8 mouse cellular contexts compared by ENCODE assay signal in the genomic region with DNA sequence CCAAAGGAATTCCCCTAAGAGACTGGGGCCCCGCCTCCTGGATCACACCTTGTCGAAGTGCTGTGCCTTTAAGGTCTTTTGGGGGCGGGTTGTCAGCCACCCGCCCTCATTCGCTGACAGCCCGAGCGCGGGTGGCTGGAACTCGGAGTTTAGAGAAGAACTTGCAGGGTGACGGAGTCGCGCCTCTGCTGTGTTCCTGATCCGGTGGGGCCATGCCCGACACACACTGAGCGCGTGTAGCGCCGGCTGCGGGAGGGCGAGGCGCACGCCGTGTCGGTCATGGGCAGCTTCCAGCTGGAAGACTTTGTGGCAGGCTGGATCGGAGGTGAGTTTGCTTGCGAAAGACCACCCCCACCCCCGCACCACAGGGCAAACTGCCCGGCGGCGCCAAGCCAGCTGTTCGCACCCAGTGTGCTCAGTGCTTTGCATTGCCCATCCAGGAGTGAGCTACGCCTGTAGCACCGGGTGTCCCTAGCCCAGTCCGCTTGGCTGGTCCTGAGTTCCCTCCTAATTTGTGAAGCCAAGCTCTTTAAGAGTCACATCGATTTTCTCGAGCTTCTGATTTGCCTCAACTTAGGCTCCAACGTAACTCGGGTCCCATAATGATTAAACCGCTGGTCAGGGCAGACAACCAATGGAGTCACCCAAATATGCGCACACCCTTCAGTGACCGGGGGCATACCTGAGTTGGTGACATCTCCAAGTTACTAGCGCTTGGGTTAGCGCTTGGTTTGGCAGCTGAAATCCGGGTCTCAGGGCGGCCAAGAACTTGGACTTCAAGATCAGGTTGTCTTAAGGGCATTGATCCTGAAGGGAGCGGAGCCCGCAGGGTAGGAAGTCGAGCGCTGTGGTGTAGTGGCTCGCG. TPM values are rescaled to one million over a fixed set of nuclear protein-coding genes. Genes with fewer than 3 reads are reported as not detected.
DNase-seq lines count a peak whose midpoint lies in the region.

A gene (plus strand): TSS at position 145 of the 865 bp plus-strand sequence.

- intact Hi-C loops in heart, postnatal 25 days (cut with DNase I) = no loop called here
- intact Hi-C loops in heart, postnatal 36 days (cut with DNase I) = no loop called here

- peak; percentile 92 for DNase-seq in heart, adult 11 months
- DNase-seq in heart, postnatal 25 days (ENCODE audit: low spot score) = no peak
- peak; percentile 65 for DNase-seq in embryonic facial prominence, embryonic 10.5 days (ENCODE audit: low spot score)
- DNase-seq in heart, postnatal 36 days = peak; percentile 22 to 48
- no peak for DNase-seq in large intestine, adult 2 months (ENCODE audit: low read depth, low spot score)
- peak; percentile 30 for DNase-seq in mesoderm, embryonic 11.5 days (ENCODE audit: low read depth, low spot score)
- no peak for DNase-seq in c-Kit-positive CD71-positive TER-119-positive erythroid progenitor cells, embryonic 14.5 days (ENCODE audit: low spot score)
- no peak for DNase-seq in layer of hippocampus, postnatal 14 days (ENCODE audit: low spot score in 2 of 2)

- H3K4me3 ChIP-seq in embryonic facial prominence, embryonic 10.5 days = peak within 1 kb of the TSS; percentile 55

- H3K36me3 ChIP-seq in embryonic facial prominence, embryonic 10.5 days (replicated peaks) = no peaks in the 10 kb centered on the region

- H3K27me3 ChIP-seq in embryonic facial prominence, embryonic 10.5 days (replicated peaks; ENCODE audit: low read depth, poor library complexity, severe bottlenecking) = peaks cover 76% of the 10 kb centered on the region

- peaks cover 32% of the 10 kb centered on the region for H3K4me1 ChIP-seq in embryonic facial prominence, embryonic 10.5 days

- H3K27ac ChIP-seq in embryonic facial prominence, embryonic 10.5 days (replicated peaks) = no peak within 1 kb of the TSS

- no peaks in the 10 kb centered on the region for H3K9me3 ChIP-seq in embryonic facial prominence, embryonic 10.5 days

- WGBS in embryonic facial prominence, embryonic 10.5 days = 3% methylated on average over 51 of the region's 51 CpGs
- WGBS in large intestine, adult 2 months = 2% methylated on average over 51 of the region's 51 CpGs

RNA-seq across cellular contexts. Expression of the gene that starts here (rescaled TPM):
- total RNA-seq in heart, postnatal 25 days (2021) = under 1 TPM in 1 of 2 experiments, not detected in 1; 0.08 TPM
- not detected in 2 replicates for polyA plus RNA-seq in embryonic facial prominence, embryonic 10.5 days (2016; fragmentation: Nextera tagmentation; extraction: Ambion mirVana)
- under 1 TPM in 1 of 2 experiments, not detected in 1; 0.17 TPM for total RNA-seq in heart, postnatal 36 days (2021)
- 1.5 and 21.9 TPM in 2 replicates for polyA plus RNA-seq in large intestine, adult 2 months (2012; rRNA removed)
- total RNA-seq in layer of hippocampus, postnatal 14 days (2021) = under 1 TPM in 1 of 2 experiments, not detected in 1; 0.12 TPM

Comparison
In these comparisons a context has a peak if more than half of its experiments do, and no peak if none do; other contexts are left out.
1. DNase-seq: peak in heart, adult 11 months (single experiment) and mesoderm, embryonic 11.5 days (single experiment); none in heart, postnatal 25 days (single experiment), large intestine, adult 2 months (single experiment), c-Kit-positive CD71-positive TER-119-positive erythroid progenitor cells, embryonic 14.5 days (single experiment) and layer of hippocampus, postnatal 14 days (0 of 2).
2. Peak in DNase-seq and H3K4me3 ChIP-seq in embryonic facial prominence, embryonic 10.5 days; RNA of the gene not detected or under 1 TPM.
3. Peak in DNase-seq in heart, postnatal 36 days; RNA of the gene not detected or under 1 TPM.